Mouse (Mus musculus) ES-Bruce4 (cell line): Measurements from ENCODE around the gene Spats2l.

Experiments
- CTCF ChIP-seq: IDR thresholded peaks from one replicate; pipeline ENCODE4 v1.8.1; 2011; ENCODE audit warnings: low read depth, low read length
- EP300 ChIP-seq: IDR thresholded peaks from 2 replicates; pipeline ENCODE4 v1.6.1; 2011; ENCODE audit warnings: low read depth, low read length; ENCODE audit not compliant: insufficient read depth

- no peak for TF ChIP-seq CTCF
- TF ChIP-seq EP300 = no peak
Measured at GRCm38 (mm10) chr1:57934287-57934686, 160.3 kb downstream of the Spats2l start.
